Mouse (Mus musculus) kidney, postnatal 36 days (tissue): ENCODE measurements at regions not wholly inside any gene's neighbourhood (a gene's known extent, or its start where the extent isn't known, plus 50 kb on each side); places are given as distances from the start of the nearest gene placed in this dataset.
A peak's percentile ranks its signal among the peaks of the same experiment; 100 is the strongest.

Experiments used
- DNase-seq, 2 experiments: peaks; one replicate each; pipeline ENCODE4 v3.0.0; 2021 to 2022; ENCODE audit warnings: mixed read lengths in 2 of 2

DNA sequence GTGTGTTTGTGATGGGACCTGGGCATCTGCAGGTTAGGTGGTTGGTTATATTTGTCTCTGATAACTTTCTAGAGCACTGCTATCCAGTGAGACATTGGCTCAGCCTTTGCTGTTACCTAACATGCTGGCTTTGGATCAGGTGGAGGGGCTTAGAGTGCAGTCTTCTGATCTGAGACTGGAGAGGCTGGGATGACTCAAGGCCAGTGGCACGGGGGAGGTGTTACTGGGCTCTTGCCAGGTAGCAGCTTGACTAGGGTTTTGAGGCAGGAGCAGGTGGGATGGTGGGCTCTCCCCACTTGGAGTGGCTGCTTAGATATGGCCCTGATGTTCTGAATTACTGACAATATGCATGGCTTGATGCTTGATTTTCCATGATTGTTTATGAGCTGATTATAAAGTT lies 236.0 kb downstream of the Zfp704 start:
- no peak for DNase-seq

DNA sequence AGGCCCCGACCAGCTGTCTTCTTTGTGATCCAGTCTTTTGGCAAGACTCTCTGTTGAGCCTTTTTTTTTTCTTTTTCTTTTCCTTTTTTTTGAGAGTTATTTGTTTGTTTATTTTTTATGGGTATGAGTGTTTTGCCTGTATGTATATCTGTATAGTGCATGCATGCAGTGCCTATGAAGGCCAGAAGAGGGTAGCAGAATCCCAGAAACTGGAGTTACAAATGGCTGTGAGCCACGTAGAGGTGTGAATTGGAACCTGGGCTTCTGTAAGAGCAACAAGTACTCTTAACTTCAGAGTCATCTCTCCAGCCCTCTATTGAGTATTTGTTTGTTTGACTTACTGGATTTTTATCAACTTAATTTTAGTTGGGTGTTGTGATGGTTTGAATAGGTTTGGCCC lies 239.8 kb downstream of the Zfp704 start:
- DNase-seq: no peak

DNA sequence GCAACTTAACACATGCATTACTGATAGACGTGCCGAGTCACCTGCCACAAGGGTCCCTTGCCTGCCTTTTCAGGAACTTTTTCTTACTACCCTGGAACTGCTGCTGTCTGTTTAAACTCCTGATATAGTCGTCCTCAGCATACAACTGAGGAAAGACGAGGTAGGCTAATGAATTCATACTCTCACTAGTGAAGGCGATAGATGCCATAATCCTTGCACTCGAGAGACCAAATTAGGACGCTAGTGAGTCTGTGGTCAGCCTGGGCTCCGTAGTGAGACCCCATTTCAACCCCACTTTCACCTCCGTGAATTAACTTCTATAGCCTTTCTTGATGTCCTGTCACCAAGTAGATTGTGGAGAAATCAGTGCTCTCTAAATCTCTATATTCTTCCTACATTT lies 244.1 kb downstream of the Zfp704 start:
- no peak for DNase-seq

DNA sequence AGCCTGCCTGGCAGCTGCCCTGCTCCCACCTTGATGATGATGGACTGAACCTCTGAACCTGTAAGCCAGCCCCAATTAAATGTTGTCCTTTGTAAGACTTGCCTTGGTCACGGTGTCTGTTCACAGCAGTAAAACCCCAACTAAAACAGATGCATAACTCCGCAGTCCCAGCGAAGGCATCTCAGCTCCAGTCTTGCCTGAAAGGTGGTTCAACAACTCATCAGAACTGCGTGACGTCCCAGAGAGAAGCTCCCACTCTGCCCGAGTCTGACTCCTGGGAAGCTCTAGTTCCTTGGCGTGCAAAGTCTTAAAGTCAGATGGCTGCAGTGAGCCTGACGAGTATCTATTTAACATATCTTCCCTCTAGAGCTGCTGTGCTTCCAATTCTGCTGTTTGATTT lies 250.7 kb downstream of the Zfp704 start:
- DNase-seq: no peak

DNA sequence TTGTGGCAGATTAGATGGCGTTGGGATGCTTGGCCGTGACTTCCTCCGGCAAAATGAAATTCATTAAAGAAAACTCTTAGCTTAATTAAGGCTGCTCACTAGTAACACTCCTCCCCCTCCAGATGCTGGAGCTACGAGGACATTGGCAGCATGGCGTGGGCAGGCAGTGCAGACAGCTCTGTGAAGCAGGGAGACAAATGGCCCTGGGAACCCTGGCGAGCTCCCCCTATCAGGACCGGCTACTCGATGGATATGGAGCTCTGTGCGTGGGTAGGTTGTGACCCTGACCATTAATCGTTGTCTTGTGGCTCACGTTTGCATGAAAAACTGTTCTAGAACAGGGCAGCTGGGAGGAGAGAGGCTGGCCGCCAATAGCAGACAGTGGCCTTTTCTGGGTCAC lies 251.8 kb downstream of the Zfp704 start:
- DNase-seq: no peak

DNA sequence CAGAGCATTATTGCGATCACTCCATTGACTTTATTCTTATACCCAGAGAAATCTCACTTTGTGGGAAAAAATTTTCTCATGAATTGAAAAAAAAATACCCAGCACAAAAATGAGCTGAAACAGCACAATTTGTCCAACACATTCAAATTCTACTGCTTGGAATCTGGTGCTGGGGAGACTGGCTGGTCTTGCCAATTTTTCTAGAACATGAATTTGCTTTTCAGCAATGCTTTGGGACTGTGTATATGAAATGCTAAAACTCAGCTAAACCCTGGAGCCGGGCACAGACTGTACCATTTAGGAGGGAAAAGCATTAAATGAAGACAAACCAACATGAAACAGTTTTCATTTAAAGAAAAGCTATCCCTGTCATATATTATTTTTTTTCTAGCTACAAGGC lies 252.2 kb downstream of the Zfp704 start:
- DNase-seq: no peak

DNA sequence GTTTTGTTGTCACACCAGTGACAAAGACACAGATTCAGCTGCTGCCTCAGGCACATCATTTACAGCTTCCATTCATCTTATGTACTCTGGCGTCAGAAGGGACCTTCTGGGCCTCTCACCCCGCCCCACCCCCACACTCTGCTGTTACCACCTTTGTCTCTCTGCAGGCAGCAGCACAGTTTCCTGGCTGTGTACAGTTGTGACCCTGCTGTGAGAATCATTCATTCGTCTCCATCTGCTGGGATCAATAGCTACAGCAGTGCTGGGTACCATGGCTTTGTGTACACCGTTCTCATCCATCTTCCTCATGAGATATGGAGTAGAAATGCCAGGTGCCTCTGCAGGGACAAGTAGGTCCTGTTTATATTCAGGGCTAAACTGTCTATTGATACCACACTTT lies 254.0 kb downstream of the Zfp704 start:
- no peak for DNase-seq

DNA sequence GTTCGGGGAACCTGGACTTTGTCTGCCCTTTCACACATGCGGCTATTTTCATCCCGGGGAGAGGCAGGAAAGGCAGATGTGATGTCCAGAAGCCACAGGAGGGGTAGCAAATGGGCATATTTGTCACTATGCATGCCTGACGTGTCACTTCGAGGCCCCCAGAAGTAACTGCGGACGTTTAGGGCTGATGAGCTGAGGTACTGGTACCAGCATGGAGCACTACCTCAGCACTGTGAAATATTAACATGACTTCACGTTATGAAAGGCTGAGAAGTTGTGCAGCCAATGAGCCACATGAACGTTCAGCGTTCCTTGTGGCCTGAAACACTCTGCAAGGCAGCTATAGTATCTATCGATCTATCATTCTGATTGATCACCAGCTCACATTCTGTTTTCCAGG lies 255.1 kb downstream of the Zfp704 start:
- DNase-seq: no peak

DNA sequence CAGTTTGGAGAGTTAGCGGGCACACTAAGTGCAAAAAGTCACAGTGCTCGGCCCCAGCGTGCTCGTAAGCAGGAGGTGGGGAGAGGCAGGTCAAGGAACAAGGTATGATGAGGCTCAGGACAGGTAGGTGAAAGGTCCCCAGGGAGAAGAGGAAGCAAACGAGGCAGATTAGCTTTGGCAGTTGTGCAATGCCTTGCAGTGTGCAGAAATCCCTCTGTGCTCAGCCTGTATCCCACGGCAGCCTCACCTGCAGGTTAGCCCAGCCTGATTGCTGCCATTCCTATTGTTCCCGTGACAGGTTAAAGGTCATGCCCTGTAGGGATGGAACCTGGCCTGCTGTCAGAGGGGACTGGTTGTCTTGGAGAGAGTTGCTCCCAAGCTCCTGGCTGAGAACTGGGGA lies 257.6 kb downstream of the Zfp704 start:
- no peak for DNase-seq

DNA sequence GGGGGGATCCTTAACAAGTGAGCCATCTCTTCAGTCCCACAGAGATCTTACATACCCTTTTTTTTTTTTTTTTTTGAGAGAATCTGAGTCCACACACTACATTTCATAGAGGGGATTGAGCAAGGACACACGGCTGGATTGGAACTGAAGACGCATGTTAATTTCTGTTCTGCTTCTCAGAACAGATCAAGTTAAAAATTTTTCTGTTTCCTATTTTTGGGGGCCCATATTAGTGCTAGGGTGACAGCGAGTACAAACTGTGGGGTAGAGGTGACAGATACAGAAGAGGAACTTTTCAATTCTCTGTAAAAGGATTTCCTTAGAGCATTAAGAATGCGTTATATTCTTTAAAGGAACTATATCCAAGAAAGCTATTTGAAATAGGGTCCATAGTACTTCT lies 260.1 kb downstream of the Zfp704 start:
- no peak for DNase-seq

DNA sequence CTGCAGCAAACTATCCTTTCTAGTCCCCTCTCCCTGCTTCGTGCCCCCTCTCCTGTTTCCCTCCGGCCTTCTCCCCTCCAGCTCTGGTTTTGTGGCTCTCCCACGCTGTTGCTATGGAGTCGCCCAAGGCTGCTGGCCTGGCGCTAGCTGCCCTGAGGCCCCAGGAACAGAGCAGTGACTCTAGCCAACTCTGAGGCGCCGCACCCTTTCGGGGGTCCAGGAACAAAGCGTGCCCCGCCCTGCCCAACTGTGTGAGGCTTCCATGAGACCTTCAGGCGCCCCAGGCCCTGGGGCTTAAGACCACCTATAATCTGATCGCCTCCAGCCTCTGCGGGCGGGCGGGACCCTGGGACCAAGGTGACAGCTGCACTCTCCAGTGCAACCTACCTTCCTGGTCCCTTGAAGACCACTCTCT lies 262.4 kb downstream of the Zfp704 start:
- peak in 1 of 2 experiments; percentile 20 for DNase-seq

DNA sequence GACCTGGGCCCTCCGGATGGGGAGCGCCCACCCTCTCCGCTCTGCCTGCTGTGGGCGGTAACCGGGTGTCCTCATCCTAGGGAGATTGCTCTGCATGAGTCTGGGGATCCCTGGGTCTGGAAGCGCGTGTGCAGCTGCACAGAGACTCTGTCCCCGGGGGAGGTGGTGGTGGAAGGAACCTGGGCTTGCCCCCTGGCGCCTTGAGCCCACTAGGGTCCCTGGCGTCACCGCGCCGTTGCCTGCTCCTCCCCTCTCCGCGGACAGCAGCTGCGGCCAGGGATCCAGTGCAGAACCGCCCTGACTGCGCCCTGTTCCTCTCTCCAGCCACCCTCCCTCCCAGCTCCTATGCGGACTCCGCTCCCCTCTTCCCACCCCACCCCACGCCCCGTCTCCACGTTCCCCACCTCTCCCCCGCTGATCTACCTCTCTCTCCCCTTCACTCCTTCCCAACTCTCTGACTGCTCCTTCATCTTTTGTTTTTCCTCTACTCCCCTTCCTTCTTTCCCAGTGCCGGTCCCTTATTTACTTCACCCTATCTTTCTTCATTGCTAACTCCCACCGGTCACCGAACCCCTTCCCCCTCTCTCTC lies 262.9 kb downstream of the Zfp704 start:
- peak in 1 of 2 experiments; percentile 35 for DNase-seq

DNA sequence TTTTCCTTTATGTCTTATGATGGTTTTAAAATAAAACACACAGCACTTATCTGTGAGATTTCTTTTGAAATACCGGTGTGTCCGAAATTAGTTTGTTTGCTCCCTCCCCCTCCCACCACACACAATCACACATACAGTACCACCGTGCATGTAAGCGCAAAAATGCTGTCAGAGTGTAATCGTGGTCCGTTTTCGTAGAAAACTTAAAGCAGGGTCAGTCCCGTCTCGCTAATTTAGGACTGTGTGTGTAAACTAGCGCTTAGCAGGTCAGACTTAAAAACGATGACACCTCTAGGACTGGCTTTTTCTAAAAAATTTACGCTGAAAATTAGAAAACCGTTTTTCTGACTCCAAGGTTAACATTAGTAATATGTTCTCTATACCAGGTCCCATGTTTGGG lies 263.5 kb downstream of the Zfp704 start:
- no peak for DNase-seq

DNA sequence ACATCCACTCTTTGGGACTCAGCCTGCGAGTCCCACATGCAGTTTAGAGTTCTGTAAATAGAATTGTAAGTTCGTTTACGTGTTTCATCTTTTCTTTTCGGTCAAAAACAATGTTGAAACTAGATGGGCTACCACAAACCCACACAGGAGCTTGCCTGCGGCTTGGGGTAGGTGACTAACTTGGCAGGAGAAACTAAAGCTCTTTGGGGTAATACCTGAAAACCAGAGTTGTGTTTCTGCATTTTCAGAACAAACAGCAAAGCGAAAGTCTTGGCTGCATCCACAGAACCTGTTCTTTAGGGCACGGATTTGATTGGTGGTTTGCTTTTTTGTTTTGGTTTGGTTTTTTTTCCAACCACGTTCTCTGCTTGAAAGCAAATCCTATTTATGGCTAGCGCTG lies 264.0 kb downstream of the Zfp704 start:
- no peak for DNase-seq

DNA sequence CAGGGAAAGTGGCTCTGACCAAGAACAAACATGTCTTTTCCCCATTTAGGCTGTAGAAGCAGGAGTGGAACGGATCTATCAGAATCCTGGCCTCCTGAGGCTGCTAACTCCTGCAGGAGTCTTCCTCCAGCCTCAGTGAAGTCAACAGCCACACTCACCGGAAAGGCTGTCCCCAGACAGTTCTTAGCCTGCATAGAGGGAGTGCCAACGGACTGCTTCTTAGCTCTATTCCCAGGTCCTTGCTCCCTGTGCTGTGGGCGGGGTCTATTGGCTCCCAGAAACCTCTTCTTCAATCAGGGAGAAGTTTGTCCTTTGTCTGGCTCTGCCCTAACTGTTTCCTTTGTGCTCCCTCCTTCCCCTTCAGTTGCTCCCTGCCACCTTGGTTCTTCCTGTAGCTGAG lies 266.3 kb downstream of the Zfp704 start:
- no peak for DNase-seq

DNA sequence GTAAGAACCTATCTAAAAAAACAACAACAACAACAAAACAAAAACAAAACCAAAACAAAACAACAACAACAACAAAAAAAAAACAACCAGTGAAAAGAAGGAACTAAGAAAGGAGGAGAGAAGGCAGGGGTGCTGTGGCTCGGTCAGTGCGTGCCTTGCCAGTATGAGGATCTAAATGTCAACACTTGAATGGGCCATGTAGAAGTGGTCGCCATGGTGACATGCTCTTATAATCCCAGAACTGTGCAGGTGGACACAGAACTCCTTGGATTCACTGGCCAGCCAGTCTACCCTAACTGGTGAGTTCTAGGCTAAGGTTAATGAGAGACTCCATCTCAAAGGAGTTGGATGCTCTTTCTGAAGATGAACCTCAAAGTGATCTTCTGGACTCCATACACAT lies 267.7 kb downstream of the Zfp704 start:
- no peak for DNase-seq

DNA sequence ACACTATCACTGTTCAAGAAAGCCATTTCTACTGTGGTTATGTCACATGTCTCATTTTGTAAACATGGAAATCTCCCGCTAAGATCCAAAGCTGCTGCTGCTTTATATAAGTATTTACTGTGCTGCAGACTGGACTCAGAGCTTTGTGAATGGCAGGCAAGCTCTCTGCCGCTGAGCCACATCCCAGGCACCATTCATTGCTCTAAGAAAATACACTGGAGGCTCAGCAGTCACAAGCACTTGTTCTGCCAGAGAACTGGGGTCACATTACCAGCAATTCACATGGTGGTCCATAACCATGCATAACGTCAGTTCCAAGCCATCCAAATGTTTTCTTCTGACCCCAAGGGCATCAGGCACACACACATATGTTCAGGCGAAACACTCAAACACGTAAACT lies 268.2 kb downstream of the Zfp704 start:
- DNase-seq: no peak

DNA sequence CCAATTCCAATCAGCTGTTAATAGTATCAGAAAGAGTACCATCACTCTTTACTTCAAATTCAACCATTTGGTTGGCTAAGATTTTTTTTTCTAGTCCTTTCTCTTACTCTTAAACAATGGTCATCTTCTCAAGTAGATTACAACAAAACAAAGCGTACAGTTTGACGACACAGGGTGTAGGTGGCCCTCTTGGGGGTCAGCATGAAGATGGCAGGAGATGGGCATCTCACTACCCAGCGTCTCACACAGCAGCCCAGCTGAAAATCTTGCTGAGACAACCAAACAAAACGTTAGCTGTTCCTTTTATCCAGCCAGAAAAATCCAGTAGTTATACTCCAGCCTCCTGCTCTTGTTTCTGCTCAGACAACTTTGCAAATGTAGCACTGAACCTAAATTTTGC lies 268.6 kb downstream of the Zfp704 start:
- DNase-seq: no peak

DNA sequence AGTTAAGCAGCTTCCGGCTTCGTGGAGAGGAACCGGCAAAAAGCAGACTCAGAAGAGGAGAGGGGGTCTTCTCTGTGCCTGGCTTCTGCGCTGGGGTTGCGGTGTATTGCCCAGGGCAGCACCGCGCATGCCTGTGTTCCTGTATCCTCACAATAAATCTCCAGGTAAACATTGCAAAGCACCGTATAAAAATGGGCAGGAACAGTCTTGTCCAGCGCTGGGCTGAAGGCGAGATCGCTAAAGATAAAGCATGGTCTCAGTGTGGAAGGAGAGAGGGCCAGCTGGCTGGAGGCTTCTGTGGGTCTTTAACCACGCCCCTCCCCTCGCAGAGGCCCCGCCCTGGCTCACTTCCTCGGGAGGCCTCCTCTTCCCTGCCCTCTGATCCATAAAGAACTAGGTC lies 269.1 kb downstream of the Zfp704 start:
- peak; percentile 71 to 79 for DNase-seq

DNA sequence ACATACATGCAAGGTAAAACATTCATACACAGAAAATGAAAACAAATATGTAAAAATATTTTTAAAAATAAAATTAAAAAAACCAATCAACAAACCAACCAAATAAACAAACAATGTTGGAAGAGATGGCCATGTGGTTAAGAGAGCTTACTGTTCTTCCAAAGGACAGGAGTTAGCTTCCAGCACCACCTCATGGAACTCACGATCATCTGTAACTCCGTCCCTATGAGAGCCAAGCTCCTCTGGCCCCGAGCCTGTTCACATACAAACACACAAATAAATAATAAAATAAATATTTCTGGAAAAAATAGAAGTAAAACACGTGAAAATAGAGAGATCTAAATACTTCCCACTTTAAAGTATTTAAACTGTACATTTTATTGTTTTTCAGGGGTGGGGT lies 269.5 kb downstream of the Zfp704 start:
- peak in 1 of 2 experiments; percentile 29 for DNase-seq

DNA sequence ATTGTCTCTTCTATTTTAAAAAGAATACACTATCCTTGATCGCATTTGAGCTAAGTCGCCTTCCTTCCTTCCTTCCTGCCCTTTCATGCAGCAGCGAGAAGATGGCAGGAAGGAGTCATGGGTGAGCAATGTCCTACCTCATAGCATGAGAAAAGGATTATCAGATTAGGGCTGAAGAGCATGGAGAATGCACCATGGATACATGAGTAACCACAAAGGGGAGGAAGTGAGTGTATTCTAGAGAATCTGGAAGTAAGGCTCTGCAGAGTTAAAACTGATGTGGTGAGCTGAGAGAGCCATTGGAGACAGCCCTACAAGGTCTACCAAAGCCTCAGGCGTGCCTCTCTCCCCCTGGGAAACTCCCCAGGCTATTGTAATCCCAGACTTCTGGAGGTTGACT lies 270.2 kb downstream of the Zfp704 start:
- no peak for DNase-seq

DNA sequence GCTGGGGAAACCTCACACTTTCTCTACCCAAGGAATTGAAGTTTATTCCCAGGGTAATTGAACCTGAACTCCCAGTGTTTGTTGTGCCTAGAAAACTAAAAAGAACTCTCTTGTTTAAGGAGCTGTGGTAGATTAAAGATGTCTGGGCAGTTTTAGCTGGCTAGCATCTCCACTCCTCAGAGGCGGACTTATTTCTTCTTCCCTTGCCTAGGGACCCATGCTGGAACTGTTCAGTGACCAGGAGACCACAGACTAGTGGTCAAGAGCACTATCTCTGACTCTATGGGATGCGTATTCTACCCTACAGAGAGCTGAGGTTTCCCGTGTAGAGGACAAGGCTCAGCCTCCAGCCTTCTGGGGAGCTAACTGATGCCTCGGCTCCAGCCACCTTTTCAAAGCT lies 274.3 kb downstream of the Zfp704 start:
- DNase-seq: no peak
